Comparison of ENCODE assay signal across 10 mouse cellular contexts in genomic region chr10:68443132-68443531, GRCm38 (mm10).
A peak's percentile ranks its signal among the peaks of the same experiment; 100 is the strongest.
DNase-seq lines count a peak whose midpoint lies in the region; ATAC-seq and TF ChIP-seq lines count a peak whose summit lies in the region.
"Had no signal": no experiment of that assay in that cellular context is flagged by ENCODE, and none has a peak within 500 bp of the region (broad histone marks: within the 10 kb centered on the region; RNA-seq: fewer than 3 reads in every experiment).

No protein-coding gene starts in this region.

- DNase-seq in forebrain, embryonic 11.5 days (ENCODE audit: low spot score): no peak
- DNase-seq in lung, embryonic 14.5 days: no peak
- DNase-seq in lung, adult 2 months: no peak
- DNase-seq in thymus, adult 18-20 months: peak; percentile 11 to 22
- DNase-seq in ovary, postnatal 10 days (ENCODE audit: low spot score): no peak
- no peak for DNase-seq in ovary, adult 18-20 months (ENCODE audit: low spot score)
- DNase-seq: embryo, embryonic 11 days had no signal

- ATAC-seq in forebrain, embryonic 13.5 days: 0 out of 2 replicates have a peak, but pooled peaks have one; percentile 62
- ATAC-seq in forebrain, embryonic 11.5 days (replicated peaks; ENCODE audit: low FRiP score): no peak
- ATAC-seq in lung, embryonic 14.5 days (ENCODE audit: insufficient read depth): no peak
- ATAC-seq in forebrain, embryonic 16.5 days: peak; percentile 36; the same call in 1 of the 2 replicates

- H3K4me3 ChIP-seq in forebrain, embryonic 13.5 days: no peak overlapping the region
- H3K4me3 ChIP-seq in forebrain, embryonic 11.5 days (ENCODE audit: low read depth, low read length): no peak overlapping the region
- no peak overlapping the region for H3K4me3 ChIP-seq in lung, embryonic 14.5 days (ENCODE audit: low read depth, low read length)
- no peak overlapping the region for H3K4me3 ChIP-seq in lung, adult 2 months (replicated peaks; ENCODE audit: extremely low read depth, low read depth, low read length)
- no peak overlapping the region for H3K4me3 ChIP-seq in forebrain, embryonic 16.5 days (replicated peaks; ENCODE audit: low read length)
- H3K4me3 ChIP-seq: neural tube, embryonic 12.5 days had no signal

- peaks cover 9% of the 10 kb centered on the region; the same call in 1 of the 2 replicates for H3K4me1 ChIP-seq in forebrain, embryonic 13.5 days
- H3K4me1 ChIP-seq in forebrain, embryonic 11.5 days (replicated peaks; ENCODE audit: control insufficient read depth, insufficient read depth, low read length): peaks cover 2% of the 10 kb centered on the region; the same call in 1 of the 2 replicates
- H3K4me1 ChIP-seq in lung, embryonic 14.5 days (ENCODE audit: insufficient read depth): peaks cover 18% of the 10 kb centered on the region
- peaks cover 10% of the 10 kb centered on the region for H3K4me1 ChIP-seq in lung, adult 2 months (ENCODE audit: control insufficient read depth, insufficient read depth, low read length)
- H3K4me1 ChIP-seq in forebrain, embryonic 16.5 days (replicated peaks; ENCODE audit: control insufficient read depth, insufficient read depth, low read length): peaks cover 13% of the 10 kb centered on the region
- H3K4me1 ChIP-seq: neural tube, embryonic 12.5 days had no signal

- H3K9ac ChIP-seq in forebrain, embryonic 13.5 days: no peak overlapping the region
- H3K9ac ChIP-seq in forebrain, embryonic 11.5 days (ENCODE audit: low read length): no peak overlapping the region
- H3K9ac ChIP-seq in lung, embryonic 14.5 days: no peak overlapping the region
- H3K9ac ChIP-seq in forebrain, embryonic 16.5 days (replicated peaks; ENCODE audit: low read depth, low read length): no peak overlapping the region
- H3K9ac ChIP-seq: neural tube, embryonic 12.5 days had no signal

- 0 out of 2 replicates have a peak overlapping the region, but pooled peaks have one; percentile 1 for H3K4me2 ChIP-seq in forebrain, embryonic 13.5 days
- H3K4me2 ChIP-seq in forebrain, embryonic 11.5 days (ENCODE audit: low read depth, low read length, severe bottlenecking): no peak overlapping the region
- H3K4me2 ChIP-seq in lung, embryonic 14.5 days: no peak overlapping the region; the same call in 1 of the 2 replicates
- 0 out of 2 replicates have a peak overlapping the region, but pooled peaks have one; percentile 17 for H3K4me2 ChIP-seq in forebrain, embryonic 16.5 days (ENCODE audit: low read length)
- H3K4me2 ChIP-seq: neural tube, embryonic 12.5 days had no signal

- no peak overlapping the region for H3K27ac ChIP-seq in forebrain, embryonic 13.5 days
- H3K27ac ChIP-seq in forebrain, embryonic 11.5 days (ENCODE audit: low read depth, low read length): no peak overlapping the region
- H3K27ac ChIP-seq in lung, embryonic 14.5 days (ENCODE audit: low read depth): peak overlapping the region; percentile 67; the same call in 1 of the 2 replicates
- no peak overlapping the region for H3K27ac ChIP-seq in forebrain, embryonic 16.5 days (ENCODE audit: low read length)
- H3K27ac ChIP-seq: neural tube, embryonic 12.5 days had no signal

- no peak for TF ChIP-seq CTCF in lung, embryonic 14.5 days (IDR thresholded peaks at IDR 0.05; ENCODE audit: low read depth)
- no peak for TF ChIP-seq CTCF in lung, adult 2 months (IDR thresholded peaks at IDR 0.05; ENCODE audit: insufficient read depth, low read length)

- WGBS in forebrain, embryonic 13.5 days: 24% methylated on average over 7 of the region's 7 CpGs
- WGBS in forebrain, embryonic 11.5 days: 31% methylated on average over 7 of the region's 7 CpGs
- WGBS in lung, embryonic 14.5 days: 19% methylated on average over 7 of the region's 7 CpGs
- WGBS in lung, adult 2 months: 5% methylated on average over 7 of the region's 7 CpGs
- 13% methylated on average over 7 of the region's 7 CpGs for WGBS in forebrain, embryonic 16.5 days

- H3K36me3 ChIP-seq in forebrain, embryonic 13.5 days (ENCODE audit: poor library complexity, severe bottlenecking): no peaks in the 10 kb centered on the region
- no peaks in the 10 kb centered on the region for H3K36me3 ChIP-seq in forebrain, embryonic 11.5 days (ENCODE audit: control insufficient read depth, insufficient read depth, low read length)
- no peaks in the 10 kb centered on the region for H3K36me3 ChIP-seq in lung, embryonic 14.5 days (ENCODE audit: insufficient read depth)
- H3K36me3 ChIP-seq in forebrain, embryonic 16.5 days (ENCODE audit: control insufficient read depth, insufficient read depth): no peaks in the 10 kb centered on the region
- H3K36me3 ChIP-seq: neural tube, embryonic 12.5 days had no signal

- TF ChIP-seq POLR2A in lung, adult 2 months (IDR thresholded peaks at IDR 0.05; ENCODE audit: borderline replicate concordance, extremely low read depth, low read depth, low read length): no peak

- H3K27me3 ChIP-seq in forebrain, embryonic 13.5 days: no peaks in the 10 kb centered on the region
- no peaks in the 10 kb centered on the region for H3K27me3 ChIP-seq in forebrain, embryonic 11.5 days (ENCODE audit: control insufficient read depth, insufficient read depth, low read length)
- no peaks in the 10 kb centered on the region for H3K27me3 ChIP-seq in lung, embryonic 14.5 days (ENCODE audit: insufficient read depth, low read length)
- H3K27me3 ChIP-seq in forebrain, embryonic 16.5 days (replicated peaks; ENCODE audit: control insufficient read depth, insufficient read depth, low read length): no peaks in the 10 kb centered on the region
- H3K27me3 ChIP-seq: neural tube, embryonic 12.5 days had no signal

- no peaks in the 10 kb centered on the region for H3K9me3 ChIP-seq in forebrain, embryonic 13.5 days (replicated peaks)
- H3K9me3 ChIP-seq in forebrain, embryonic 11.5 days (ENCODE audit: control insufficient read depth, low read length): no peaks in the 10 kb centered on the region
- no peaks in the 10 kb centered on the region for H3K9me3 ChIP-seq in lung, embryonic 14.5 days (ENCODE audit: low read depth, low read length)
- H3K9me3 ChIP-seq in forebrain, embryonic 16.5 days (ENCODE audit: control insufficient read depth, low read length): no peaks in the 10 kb centered on the region
- H3K9me3 ChIP-seq: neural tube, embryonic 12.5 days had no signal

Comparison
In these comparisons a context has a peak if more than half of its experiments do, and no peak if none do; other contexts are left out.
1. ATAC-seq: peak in forebrain, embryonic 13.5 days (single experiment) and forebrain, embryonic 16.5 days (single experiment); none in forebrain, embryonic 11.5 days (single experiment) and lung, embryonic 14.5 days (single experiment).
2. H3K4me2 ChIP-seq: peak in forebrain, embryonic 13.5 days (single experiment) and forebrain, embryonic 16.5 days (single experiment); none in forebrain, embryonic 11.5 days (single experiment) and lung, embryonic 14.5 days (single experiment).
3. DNase-seq: peak in thymus, adult 18-20 months (2 of 2); none in forebrain, embryonic 11.5 days (single experiment), lung, embryonic 14.5 days (single experiment), lung, adult 2 months (single experiment), ovary, postnatal 10 days (single experiment) and ovary, adult 18-20 months (single experiment).